Mouse (Mus musculus): ENCODE data around the gene Ccdc85b. TPM values are rescaled to one million over a fixed set of nuclear protein-coding genes. Genes with fewer than 3 reads are reported as not detected.

Ccdc85b gene
- polyA plus RNA-seq (2015; fragmentation: Nextera tagmentation; extraction: Ambion mirVana) = 12.7 and 16.2 TPM in 2 replicates

DNA sequence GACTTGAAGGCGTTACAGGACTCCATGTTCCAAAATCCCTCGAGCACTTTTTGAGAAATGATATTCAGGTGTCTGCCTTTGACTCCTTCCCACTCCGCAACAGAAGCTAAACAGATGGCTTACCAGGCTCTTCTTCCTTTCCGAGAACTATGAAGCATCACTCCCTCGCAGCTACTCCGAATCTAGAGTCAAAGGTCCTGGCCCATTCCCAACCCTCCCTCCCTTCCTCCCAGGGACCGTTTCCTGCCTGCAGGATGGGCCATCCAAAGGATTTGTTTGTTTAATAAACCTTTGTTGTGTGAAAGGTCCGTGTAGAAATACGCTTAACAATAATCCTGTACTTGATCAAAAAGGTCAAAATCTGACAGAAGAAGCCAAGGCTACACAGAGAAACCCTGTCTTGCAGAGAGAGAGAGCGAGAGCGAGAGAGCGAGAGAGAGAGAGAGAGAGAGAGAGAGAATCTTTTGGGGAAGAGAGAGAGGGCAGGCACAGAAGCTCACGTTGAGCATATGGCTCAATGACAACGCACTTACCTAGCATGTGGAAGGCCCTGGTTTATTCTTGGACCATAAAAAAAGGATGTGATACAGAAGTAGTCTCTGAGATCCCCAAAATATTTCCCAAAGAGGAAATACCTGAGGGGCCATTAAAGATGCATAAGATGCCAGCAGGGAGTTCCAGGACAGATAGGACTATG is at the start of gene Ccdc85b:
Gene Ccdc85b, minus strand, starts transcription at position 149 of the 697 bp plus-strand sequence.

DNA sequence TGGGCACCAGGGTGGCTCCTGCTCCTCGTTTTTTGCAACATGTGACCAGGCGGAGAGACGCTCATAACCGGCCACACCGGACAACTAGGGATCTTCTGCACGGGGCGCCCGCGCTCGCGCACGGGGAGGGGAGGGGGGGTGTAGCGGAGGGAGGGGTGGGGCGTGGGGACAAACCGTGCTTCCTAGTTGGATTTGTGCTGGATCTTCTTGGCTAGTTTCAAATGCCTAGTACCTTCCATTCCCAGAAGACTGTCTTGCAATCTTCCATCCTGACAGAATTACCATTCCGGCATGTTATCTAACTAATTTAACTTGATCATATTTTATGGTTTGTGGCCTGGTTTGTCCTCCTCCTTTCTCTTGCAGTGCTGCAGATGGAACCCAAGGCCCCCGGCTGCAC is 46.0 kb upstream of the Ccdc85b start, which contains the start of gene 1700020D05Rik:
Gene 1700020D05Rik, minus strand, starts transcription at position 101 of the 400 bp plus-strand sequence.

DNA sequence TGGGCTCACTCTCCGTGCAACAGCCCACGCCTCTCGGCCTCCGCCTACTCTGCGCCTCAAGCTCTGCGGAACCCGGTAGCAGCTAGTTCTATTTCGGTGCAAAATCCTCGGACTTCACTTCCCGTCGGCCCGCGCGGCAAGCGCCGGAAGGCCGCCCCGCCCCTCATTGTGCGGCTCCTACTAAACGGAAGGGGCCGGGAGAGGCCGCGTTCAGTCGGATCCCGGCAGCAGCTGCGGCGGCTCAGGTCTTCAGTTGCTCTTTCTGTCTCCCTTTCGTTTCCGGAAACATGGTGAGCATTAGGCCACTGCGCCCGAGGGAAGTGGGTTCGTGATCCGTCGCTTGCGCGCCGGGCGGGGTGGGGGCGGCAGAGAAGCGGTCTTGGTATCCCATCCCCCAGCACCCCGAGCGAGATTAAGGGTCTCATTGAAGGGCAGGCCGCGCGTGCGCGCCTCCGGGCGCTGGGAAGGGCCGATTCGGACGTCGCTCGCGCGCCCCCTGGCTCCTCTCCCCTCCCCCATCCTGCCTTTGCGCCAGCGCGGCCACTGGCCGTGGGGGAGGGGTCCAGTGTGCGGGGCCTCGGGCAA is 32.7 kb upstream of the Ccdc85b start, which contains the start of gene Cfl1:
Gene Cfl1, plus strand, starts transcription at position 143 of the 585 bp plus-strand sequence.

DNA sequence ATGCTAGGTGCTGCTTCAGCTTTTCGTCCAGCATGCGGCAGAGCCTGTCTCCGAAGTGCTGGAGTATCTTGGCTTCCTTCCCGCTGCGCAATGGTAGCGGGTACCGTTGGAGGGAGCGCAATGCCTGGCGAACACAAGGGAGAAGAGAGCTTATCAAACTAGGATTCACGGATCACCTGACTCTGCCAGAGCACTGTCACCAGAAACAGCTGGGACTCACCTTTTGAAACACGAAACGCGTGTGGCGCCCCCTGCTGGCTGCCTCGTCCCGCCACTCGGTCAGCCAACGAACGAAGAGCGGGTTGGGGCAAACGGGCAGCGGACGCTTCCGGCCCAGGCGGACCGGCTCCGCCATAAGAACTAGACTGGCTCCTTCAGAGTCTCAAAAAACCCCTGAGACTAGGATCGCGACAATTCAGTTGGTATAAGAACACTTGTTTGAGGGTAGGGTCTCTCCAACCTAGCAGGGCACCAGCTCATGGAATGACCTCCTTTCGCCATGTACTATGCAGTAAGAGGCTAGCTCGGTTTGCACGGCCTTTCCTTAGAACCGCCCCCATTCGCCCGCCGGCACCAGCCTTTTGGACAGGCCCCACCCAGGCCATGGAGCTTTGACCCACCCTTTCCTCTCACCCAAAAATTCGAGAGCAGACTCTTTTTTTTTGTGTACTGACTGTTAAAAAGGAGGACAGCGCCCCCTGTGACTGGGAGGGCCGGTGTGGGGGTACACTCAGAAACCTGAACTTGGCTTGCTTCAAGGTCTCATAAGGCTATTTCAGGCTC is 30.3 kb upstream of the Ccdc85b start, which contains the start of gene Mus81:
Gene Mus81, minus strand, starts transcription at position 635 of the 783 bp plus-strand sequence.

DNA sequence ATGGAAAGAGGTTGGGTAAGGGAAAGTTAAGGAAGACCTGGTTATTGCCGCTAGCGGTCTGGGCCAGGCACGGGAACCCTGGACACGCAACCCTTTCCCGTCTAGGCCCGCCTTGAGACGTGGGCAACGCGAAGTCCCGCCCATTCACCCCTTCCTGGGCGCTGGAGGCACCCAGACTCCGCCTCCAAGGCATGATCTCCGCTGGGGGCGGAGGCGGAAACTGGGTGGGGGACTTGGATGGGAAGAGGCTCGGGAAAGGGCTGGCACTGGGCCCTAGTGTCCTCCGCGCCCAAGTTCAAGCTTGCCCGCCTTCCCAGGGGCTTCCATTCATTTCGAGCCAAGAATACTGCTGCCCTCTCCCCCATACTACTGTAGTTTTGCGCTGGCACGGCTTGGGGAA is 16.0 kb upstream of the Ccdc85b start, which contains the start of gene Efemp2:
Gene Efemp2, plus strand, starts transcription at position 235 of the 400 bp plus-strand sequence.

DNA sequence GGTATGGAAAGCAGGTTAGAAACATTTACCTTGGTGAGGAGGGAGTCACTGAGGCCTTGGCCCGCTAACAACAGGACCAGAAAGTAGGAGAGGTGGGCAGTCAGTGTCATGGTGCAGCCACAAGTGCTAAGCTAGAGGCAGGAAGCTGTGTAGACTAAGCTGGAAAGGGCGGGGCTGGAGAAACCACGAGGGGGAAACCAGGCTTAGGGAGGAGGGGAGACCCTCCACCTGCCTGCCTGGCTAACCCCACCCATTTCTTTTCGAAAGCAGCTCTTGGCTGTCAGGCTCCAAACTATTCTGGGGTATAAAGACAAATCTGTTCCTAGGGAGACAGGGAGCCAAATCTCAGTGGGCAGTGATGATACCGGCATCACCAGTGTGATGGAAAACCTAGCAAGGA is 10.7 kb upstream of the Ccdc85b start, which contains the start of gene Ctsw:
Gene Ctsw, minus strand, starts transcription at position 134 of the 400 bp plus-strand sequence.

DNA sequence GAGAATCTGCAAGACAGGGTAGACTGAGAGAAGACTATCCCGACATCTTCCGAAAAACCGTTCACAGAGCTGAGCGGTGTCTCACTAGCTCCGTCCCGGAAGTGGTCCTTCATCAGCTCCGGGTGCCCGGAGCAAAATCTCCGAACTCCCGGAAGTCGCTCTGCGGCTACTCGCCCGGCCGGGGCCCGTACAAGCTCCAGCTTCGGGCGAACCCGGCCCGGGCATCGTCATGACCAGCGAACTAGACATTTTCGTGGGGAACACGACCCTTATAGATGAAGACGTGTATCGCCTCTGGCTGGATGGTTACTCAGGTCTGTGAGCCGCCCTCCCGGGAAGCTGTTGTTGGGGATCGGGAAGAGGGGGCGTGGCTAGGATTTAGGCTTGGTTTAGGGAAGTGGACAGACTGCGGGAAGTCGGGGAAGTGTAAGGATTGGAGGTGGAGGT is 2.8 kb upstream of the Ccdc85b start, which contains the start of gene Fibp:
Gene Fibp, plus strand, starts transcription at position 151 of the 447 bp plus-strand sequence.

DNA sequence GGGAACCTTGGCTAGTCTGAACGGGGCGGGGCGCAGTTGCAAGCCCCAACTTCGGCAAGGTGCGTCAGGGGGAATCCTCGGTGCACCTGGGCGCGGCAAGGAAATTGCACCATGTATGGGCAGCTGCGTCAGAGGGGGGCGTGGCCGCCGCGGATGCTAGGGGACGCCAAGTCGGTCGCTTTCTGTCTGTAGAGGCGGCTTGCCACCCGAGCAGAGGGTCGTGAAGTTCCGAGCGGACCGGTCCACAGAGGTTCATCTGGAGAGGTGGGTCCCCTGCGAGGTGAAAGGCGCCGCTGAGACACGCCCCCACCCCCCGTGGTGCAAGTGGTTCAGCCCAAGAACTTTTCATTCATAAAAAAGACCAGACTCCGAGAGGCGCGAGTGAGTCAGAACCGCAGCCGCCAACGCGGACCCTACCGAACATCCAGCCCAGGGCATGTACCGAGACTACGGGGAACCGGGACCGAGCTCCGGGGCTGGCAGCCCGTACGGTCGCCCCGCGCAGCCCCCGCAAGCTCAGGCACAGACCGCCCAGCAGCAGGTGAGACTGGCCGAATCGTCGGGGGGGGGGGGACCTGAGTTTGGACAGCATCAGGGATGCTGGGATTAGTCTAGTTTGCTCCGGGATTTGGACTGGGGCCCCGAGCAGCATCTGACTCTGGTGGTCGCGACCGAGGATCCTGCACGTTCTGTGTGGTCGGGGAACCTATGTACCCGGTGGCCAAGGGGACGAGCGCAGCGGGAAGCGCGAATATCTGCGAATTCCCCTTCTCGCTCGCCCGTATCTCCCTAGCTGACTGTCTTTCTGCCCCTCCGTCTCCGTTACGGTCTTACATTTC is 10.0 kb downstream of the Ccdc85b start, which contains the start of gene Fosl1:
Gene Fosl1, plus strand, starts transcription at position 33 of the 839 bp plus-strand sequence.

DNA sequence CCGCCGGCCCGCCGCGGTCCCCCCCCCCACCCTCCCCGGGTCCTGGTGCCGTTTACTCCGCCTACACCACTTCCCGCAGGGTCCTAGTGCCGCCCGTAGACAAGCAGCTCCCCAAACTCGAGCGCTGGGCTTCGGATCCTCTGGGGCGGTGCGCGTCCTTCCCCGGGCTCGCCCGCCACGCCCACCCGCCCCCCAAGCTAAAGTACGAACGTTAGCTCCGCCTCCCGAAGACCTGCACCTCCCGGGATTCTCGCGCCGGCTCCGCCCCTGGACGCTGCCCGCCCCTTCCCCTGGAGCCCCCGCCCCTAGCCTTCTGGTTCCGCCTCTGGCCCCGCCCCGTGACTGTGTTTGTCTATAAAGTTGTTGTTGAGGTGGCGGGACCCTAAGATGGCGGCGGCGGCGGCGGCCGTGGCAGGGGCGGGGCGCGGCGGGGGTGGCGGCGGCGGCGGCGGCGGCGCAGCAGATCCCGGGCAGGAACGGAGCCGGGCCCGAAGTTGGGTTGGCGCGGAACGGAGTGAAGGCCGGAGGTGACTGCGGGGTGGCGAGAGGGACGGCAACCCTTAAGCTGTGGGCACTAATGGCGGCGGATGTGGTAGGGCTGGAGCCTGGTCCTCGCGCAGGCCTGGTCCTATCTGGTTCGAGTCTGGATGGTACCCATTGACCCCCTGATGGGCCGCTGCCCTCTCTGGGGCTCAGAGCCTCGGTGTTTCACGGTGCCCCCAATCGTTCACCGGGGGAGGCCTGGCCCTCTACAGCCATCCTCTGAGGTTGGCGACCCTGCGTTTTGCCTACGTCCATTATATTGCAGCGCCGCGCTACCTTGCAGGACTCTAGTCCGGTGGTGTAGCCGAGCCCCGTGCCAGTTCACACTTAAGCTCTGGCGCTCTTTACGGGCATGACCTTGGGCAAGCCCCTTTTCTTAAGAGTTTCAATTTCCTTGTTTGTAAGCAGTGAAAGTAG is 32.6 kb downstream of the Ccdc85b start, which contains the start of the genes Drap1 and AI837181:
Gene Drap1, minus strand, starts transcription at position 198 of the 960 bp plus-strand sequence.
Gene AI837181, plus strand, starts transcription at position 363 of the 960 bp plus-strand sequence.

Other genes with a start within 250 kb of the Ccdc85b start
- gene Pacs1, start 184.8 kb downstream of the Ccdc85b start, polyA plus RNA-seq (2015; fragmentation: Nextera tagmentation; extraction: Ambion mirVana) = 13.0 and 16.0 TPM in 2 replicates
- 149 and 197 TPM in 2 replicates for gene Sf3b2, start 162.4 kb downstream of the Ccdc85b start, polyA plus RNA-seq (2015; fragmentation: Nextera tagmentation; extraction: Ambion mirVana)
- gene Gal3st3, start 159.6 kb downstream of the Ccdc85b start, polyA plus RNA-seq (2015; fragmentation: Nextera tagmentation; extraction: Ambion mirVana) = 0.55 and 1.7 TPM in 2 replicates
- gene Catsper1, start 122.2 kb downstream of the Ccdc85b start, polyA plus RNA-seq (2015; fragmentation: Nextera tagmentation; extraction: Ambion mirVana) = not detected in 2 replicates
- 3.2 and 5.0 TPM in 2 replicates for gene Cst6, start 108.3 kb downstream of the Ccdc85b start, polyA plus RNA-seq (2015; fragmentation: Nextera tagmentation; extraction: Ambion mirVana)
- 23.8 and 31.0 TPM in 2 replicates for gene Eif1ad, start 91.2 kb downstream of the Ccdc85b start, polyA plus RNA-seq (2015; fragmentation: Nextera tagmentation; extraction: Ambion mirVana)
- 194 and 261 TPM in 2 replicates for gene Banf1, start 90.7 kb downstream of the Ccdc85b start, polyA plus RNA-seq (2015; fragmentation: Nextera tagmentation; extraction: Ambion mirVana)
- gene Sart1, start 69.2 kb downstream of the Ccdc85b start, polyA plus RNA-seq (2015; fragmentation: Nextera tagmentation; extraction: Ambion mirVana) = 36.8 and 43.5 TPM in 2 replicates
- not detected in 2 replicates for gene Tsga10ip, start 55.4 kb downstream of the Ccdc85b start, polyA plus RNA-seq (2015; fragmentation: Nextera tagmentation; extraction: Ambion mirVana)
- 284 and 285 TPM in 2 replicates for gene Drap1, start 32.9 kb downstream of the Ccdc85b start, polyA plus RNA-seq (2015; fragmentation: Nextera tagmentation; extraction: Ambion mirVana)
- gene AI837181, start 32.8 kb downstream of the Ccdc85b start, polyA plus RNA-seq (2015; fragmentation: Nextera tagmentation; extraction: Ambion mirVana) = 42.0 and 47.6 TPM in 2 replicates
- not detected in 2 replicates for gene Fosl1, start 10.3 kb downstream of the Ccdc85b start, polyA plus RNA-seq (2015; fragmentation: Nextera tagmentation; extraction: Ambion mirVana)
- 92.0 and 126 TPM in 2 replicates for gene Fibp, start 2.7 kb upstream of the Ccdc85b start, polyA plus RNA-seq (2015; fragmentation: Nextera tagmentation; extraction: Ambion mirVana)
- 0.36 and 1.1 TPM in 2 replicates for gene Ctsw, start 10.6 kb upstream of the Ccdc85b start, polyA plus RNA-seq (2015; fragmentation: Nextera tagmentation; extraction: Ambion mirVana)
- 77.3 and 88.0 TPM in 2 replicates for gene Efemp2, start 16.1 kb upstream of the Ccdc85b start, polyA plus RNA-seq (2015; fragmentation: Nextera tagmentation; extraction: Ambion mirVana)
- gene Mus81, start 30.5 kb upstream of the Ccdc85b start, polyA plus RNA-seq (2015; fragmentation: Nextera tagmentation; extraction: Ambion mirVana) = 18.1 and 22.0 TPM in 2 replicates
- gene Cfl1, start 32.6 kb upstream of the Ccdc85b start, polyA plus RNA-seq (2015; fragmentation: Nextera tagmentation; extraction: Ambion mirVana) = 1,277 and 1,424 TPM in 2 replicates
- not detected in 2 replicates for gene 1700020D05Rik, start 45.9 kb upstream of the Ccdc85b start, polyA plus RNA-seq (2015; fragmentation: Nextera tagmentation; extraction: Ambion mirVana)
- gene Snx32, start 52.6 kb upstream of the Ccdc85b start, polyA plus RNA-seq (2015; fragmentation: Nextera tagmentation; extraction: Ambion mirVana) = 14.4 and 16.0 TPM in 2 replicates
- 0.36 and 0.41 TPM in 2 replicates for gene Ovol1, start 102.8 kb upstream of the Ccdc85b start, polyA plus RNA-seq (2015; fragmentation: Nextera tagmentation; extraction: Ambion mirVana)
- gene Ap5b1, start 110.1 kb upstream of the Ccdc85b start, polyA plus RNA-seq (2015; fragmentation: Nextera tagmentation; extraction: Ambion mirVana) = 1.0 and 4.3 TPM in 2 replicates
- 189 and 232 TPM in 2 replicates for gene Rnaseh2c, start 144.0 kb upstream of the Ccdc85b start, polyA plus RNA-seq (2015; fragmentation: Nextera tagmentation; extraction: Ambion mirVana)
- gene Kat5, start 152.3 kb upstream of the Ccdc85b start, polyA plus RNA-seq (2015; fragmentation: Nextera tagmentation; extraction: Ambion mirVana) = 42.7 and 55.8 TPM in 2 replicates
- 32.7 and 55.1 TPM in 2 replicates for gene Rela, start 179.6 kb upstream of the Ccdc85b start, polyA plus RNA-seq (2015; fragmentation: Nextera tagmentation; extraction: Ambion mirVana)
- 23.6 and 38.7 TPM in 2 replicates for gene Sipa1, start 205.8 kb upstream of the Ccdc85b start, polyA plus RNA-seq (2015; fragmentation: Nextera tagmentation; extraction: Ambion mirVana)
- 20.8 and 28.6 TPM in 2 replicates for gene Map3k11, start 230.8 kb upstream of the Ccdc85b start, polyA plus RNA-seq (2015; fragmentation: Nextera tagmentation; extraction: Ambion mirVana)
- 8.7 and 15.1 TPM in 2 replicates for gene Pcnx3, start 231.0 kb upstream of the Ccdc85b start, polyA plus RNA-seq (2015; fragmentation: Nextera tagmentation; extraction: Ambion mirVana)
- 0.33 and 0.57 TPM in 2 replicates for gene Kcnk7, start 246.5 kb upstream of the Ccdc85b start, polyA plus RNA-seq (2015; fragmentation: Nextera tagmentation; extraction: Ambion mirVana)